Mouse (Mus musculus): Measurements from ENCODE around the gene Rbm12. TPM values are rescaled to one million over a fixed set of nuclear protein-coding genes. Genes with fewer than 3 reads are reported as not detected.

Rbm12 gene
- polyA plus RNA-seq, 1 experiment from 2014 or later: 42.6 TPM

GRCm38 (mm10) chr2:156071236-156071635 is 40.5 kb downstream of the Rbm12 start:
- WGBS: 93% methylated on average over 10 of the region's 10 CpGs
- H3K9me3 ChIP-seq: no peaks in the 10 kb centered on the region
- H3K36me3 ChIP-seq: peaks cover 94% of the 10 kb centered on the region
- no peaks in the 10 kb centered on the region for H3K27me3 ChIP-seq (ENCODE audit: insufficient read depth, poor library complexity, severe bottlenecking)
- H3K4me1 ChIP-seq (replicated peaks): peaks cover 8% of the 10 kb centered on the region
- no peak overlapping the region for H3K4me3 ChIP-seq
- DNase-seq (ENCODE audit: low spot score): no peak
- no peak overlapping the region for H3K27ac ChIP-seq

- Histone ChIP-seq H3K27ac (no peak overlapping the region), H3K27me3 (ENCODE audit: insufficient read depth, poor library complexity, severe bottlenecking) (no peaks in the 10 kb centered on the region), H3K36me3 (peaks cover 61% of the 10 kb centered on the region), H3K9me3 (no peaks in the 10 kb centered on the region), H3K4me3 (no peak overlapping the region), H3K4me1 (replicated peaks) (peaks cover 22% of the 10 kb centered on the region)
- no peak for DNase-seq (ENCODE audit: low spot score)
- 93% methylated on average over 10 of the region's 10 CpGs for WGBS
These were observed 43.9 kb downstream of the Rbm12 start for GRCm38 (mm10) chr2:156067916-156068315.

- peaks cover 43% of the 10 kb centered on the region for H3K36me3 ChIP-seq
- H3K9me3 ChIP-seq: no peaks in the 10 kb centered on the region
- peaks cover 22% of the 10 kb centered on the region for H3K4me1 ChIP-seq (replicated peaks)
- 33% methylated on average over 10 of the region's 10 CpGs for WGBS
- peak overlapping the region; percentile 85 for H3K4me3 ChIP-seq
- no peak for DNase-seq (ENCODE audit: low spot score)
- H3K27me3 ChIP-seq (ENCODE audit: insufficient read depth, poor library complexity, severe bottlenecking): no peaks in the 10 kb centered on the region
- peak overlapping the region; percentile 95 for H3K27ac ChIP-seq
These were observed 45.7 kb downstream of the Rbm12 start for GRCm38 (mm10) chr2:156066126-156066525.

- H3K27me3 ChIP-seq (ENCODE audit: insufficient read depth, poor library complexity, severe bottlenecking): no peaks in the 10 kb centered on the region
- peak within 1 kb of the TSS; percentile 95 for H3K27ac ChIP-seq
- peaks cover 22% of the 10 kb centered on the region for H3K4me1 ChIP-seq (replicated peaks)
- no peaks in the 10 kb centered on the region for H3K9me3 ChIP-seq
- peak within 1 kb of the TSS; percentile 85 for H3K4me3 ChIP-seq
- under 1% methylated on average over 81 of the region's 81 CpGs for WGBS
- peaks cover 36% of the 10 kb centered on the region for H3K36me3 ChIP-seq
- peak; percentile 85 for DNase-seq (ENCODE audit: low spot score)
These were observed 46.4 kb downstream of the Rbm12 start, which contains the start of gene Spag4 for GRCm38 (mm10) chr2:156065099-156066041. TSS of gene Spag4 (plus strand) at chr2:156065175.

- H3K4me1 ChIP-seq (replicated peaks): peaks cover 6% of the 10 kb centered on the region
- H3K27ac ChIP-seq: no peak within 1 kb of the TSS
- DNase-seq (ENCODE audit: low spot score): no peak
- 80% methylated on average over 9 of the region's 9 CpGs for WGBS
- H3K9me3 ChIP-seq: no peaks in the 10 kb centered on the region
- no peaks in the 10 kb centered on the region for H3K36me3 ChIP-seq
- H3K27me3 ChIP-seq (ENCODE audit: insufficient read depth, poor library complexity, severe bottlenecking): peaks cover 9% of the 10 kb centered on the region
- no peak within 1 kb of the TSS for H3K4me3 ChIP-seq
These were observed 59.0 kb downstream of the Rbm12 start, which contains the start of gene Fer1l4 for GRCm38 (mm10) chr2:156052816-156053215. TSS of gene Fer1l4 (minus strand) at chr2:156052947.

GRCm38 (mm10) chr2:156047929-156048328 is 63.8 kb downstream of the Rbm12 start:
- no peaks in the 10 kb centered on the region for H3K9me3 ChIP-seq
- WGBS: 6% methylated on average over 19 of the region's 19 CpGs
- H3K4me3 ChIP-seq: peak overlapping the region; percentile 28
- no peak for DNase-seq (ENCODE audit: low spot score)
- H3K27ac ChIP-seq: no peak overlapping the region
- H3K4me1 ChIP-seq (replicated peaks): peaks cover 9% of the 10 kb centered on the region
- H3K36me3 ChIP-seq: no peaks in the 10 kb centered on the region
- H3K27me3 ChIP-seq (ENCODE audit: insufficient read depth, poor library complexity, severe bottlenecking): peaks cover 25% of the 10 kb centered on the region

- WGBS: 84% methylated on average over 8 of the region's 8 CpGs
- H3K27ac ChIP-seq: no peak overlapping the region
- H3K36me3 ChIP-seq: no peaks in the 10 kb centered on the region
- H3K4me1 ChIP-seq (replicated peaks): peaks cover 5% of the 10 kb centered on the region
- H3K27me3 ChIP-seq (ENCODE audit: insufficient read depth, poor library complexity, severe bottlenecking): peaks cover 17% of the 10 kb centered on the region
- DNase-seq (ENCODE audit: low spot score): no peak
- no peaks in the 10 kb centered on the region for H3K9me3 ChIP-seq
- H3K4me3 ChIP-seq: no peak overlapping the region
These were observed 68.9 kb downstream of the Rbm12 start for GRCm38 (mm10) chr2:156042903-156043302.

Other genes starting within 250 kb of the Rbm12 start
- gene Uqcc1, start 181.7 kb downstream of the Rbm12 start, polyA plus RNA-seq (2016; fragmentation: Nextera tagmentation; extraction: Ambion mirVana): 73.7 and 77.4 TPM in 2 replicates
- not detected in 2 replicates for gene Gm15557, start 171.2 kb downstream of the Rbm12 start, polyA plus RNA-seq (2016; fragmentation: Nextera tagmentation; extraction: Ambion mirVana)
- gene Gdf5, start 166.6 kb downstream of the Rbm12 start, polyA plus RNA-seq (2016; fragmentation: Nextera tagmentation; extraction: Ambion mirVana): 0.42 and 1.1 TPM in 2 replicates
- gene Cep250, start 155.5 kb downstream of the Rbm12 start, polyA plus RNA-seq (2016; fragmentation: Nextera tagmentation; extraction: Ambion mirVana): 21.6 and 27.6 TPM in 2 replicates
- gene 6430550D23Rik, start 104.0 kb downstream of the Rbm12 start, polyA plus RNA-seq (2016; fragmentation: Nextera tagmentation; extraction: Ambion mirVana): 1.2 and 1.5 TPM in 2 replicates
- 223 and 257 TPM in 2 replicates for gene Ergic3, start 103.9 kb downstream of the Rbm12 start, polyA plus RNA-seq (2016; fragmentation: Nextera tagmentation; extraction: Ambion mirVana)
- gene Fer1l4, start 59.0 kb downstream of the Rbm12 start, polyA plus RNA-seq (2016; fragmentation: Nextera tagmentation; extraction: Ambion mirVana): not detected in 2 replicates
- gene Spag4, start 46.8 kb downstream of the Rbm12 start, polyA plus RNA-seq (2016; fragmentation: Nextera tagmentation; extraction: Ambion mirVana): 4.4 and 6.9 TPM in 2 replicates
- 51.4 and 68.0 TPM in 2 replicates for gene Cpne1, start within 50 bp of the Rbm12 start, polyA plus RNA-seq (2016; fragmentation: Nextera tagmentation; extraction: Ambion mirVana)
- 22.5 and 27.2 TPM in 2 replicates for gene Gm28036, start 15.1 kb upstream of the Rbm12 start, polyA plus RNA-seq (2016; fragmentation: Nextera tagmentation; extraction: Ambion mirVana)
- gene Romo1, start 32.1 kb upstream of the Rbm12 start, polyA plus RNA-seq (2016; fragmentation: Nextera tagmentation; extraction: Ambion mirVana): 438 and 481 TPM in 2 replicates
- gene Nfs1, start 32.2 kb upstream of the Rbm12 start, polyA plus RNA-seq (2016; fragmentation: Nextera tagmentation; extraction: Ambion mirVana): 41.6 and 43.5 TPM in 2 replicates
- 485 and 564 TPM in 2 replicates for gene Rbm39, start 68.3 kb upstream of the Rbm12 start, polyA plus RNA-seq (2016; fragmentation: Nextera tagmentation; extraction: Ambion mirVana)
- 68.3 and 73.4 TPM in 2 replicates for gene Phf20, start 84.5 kb upstream of the Rbm12 start, polyA plus RNA-seq (2016; fragmentation: Nextera tagmentation; extraction: Ambion mirVana)
- 3.7 TPM in 2 replicates for gene Cnbd2, start 200.3 kb upstream of the Rbm12 start, polyA plus RNA-seq (2016; fragmentation: Nextera tagmentation; extraction: Ambion mirVana)
- gene Scand1, start 200.7 kb upstream of the Rbm12 start, polyA plus RNA-seq (2016; fragmentation: Nextera tagmentation; extraction: Ambion mirVana): 62.2 and 96.5 TPM in 2 replicates